Mouse (Mus musculus) megakaryocyte progenitor cell, adult 5-6 weeks (primary cell): ENCODE results near the gene Pacrg. TPM values are rescaled to one million over a fixed set of nuclear protein-coding genes. Genes with fewer than 3 reads are reported as not detected.

Experiments
- total RNA-seq, 2 experiments: library from RNA; stranded (forward) in 1 of 2; stranded (reverse) in 1 of 2; fragments of 157-497, 149-512 nt in 1 of 2; fragments of 200-1000 nt in 1 of 2; gene quantifications; 2 replicates each; pipeline versions ENCODE4 v1.2.3 to v1.2.4; 2015 to 2017

Gene Pacrg
- total RNA-seq, 2 experiments from 2014 or later: 0.46 TPM; not detected in 1

Other genes starting within 250 kb of the Pacrg start
- 0.57 and 0.73 TPM in 2 replicates for gene Prkn, start 73 bp upstream of the Pacrg start, total RNA-seq (2015)
- 0.25 and 1.1 TPM in 2 replicates for gene Prkn, start 73 bp upstream of the Pacrg start, total RNA-seq (2017)